ENCODE assay signal across 8 mouse cellular contexts in the genomic region with DNA sequence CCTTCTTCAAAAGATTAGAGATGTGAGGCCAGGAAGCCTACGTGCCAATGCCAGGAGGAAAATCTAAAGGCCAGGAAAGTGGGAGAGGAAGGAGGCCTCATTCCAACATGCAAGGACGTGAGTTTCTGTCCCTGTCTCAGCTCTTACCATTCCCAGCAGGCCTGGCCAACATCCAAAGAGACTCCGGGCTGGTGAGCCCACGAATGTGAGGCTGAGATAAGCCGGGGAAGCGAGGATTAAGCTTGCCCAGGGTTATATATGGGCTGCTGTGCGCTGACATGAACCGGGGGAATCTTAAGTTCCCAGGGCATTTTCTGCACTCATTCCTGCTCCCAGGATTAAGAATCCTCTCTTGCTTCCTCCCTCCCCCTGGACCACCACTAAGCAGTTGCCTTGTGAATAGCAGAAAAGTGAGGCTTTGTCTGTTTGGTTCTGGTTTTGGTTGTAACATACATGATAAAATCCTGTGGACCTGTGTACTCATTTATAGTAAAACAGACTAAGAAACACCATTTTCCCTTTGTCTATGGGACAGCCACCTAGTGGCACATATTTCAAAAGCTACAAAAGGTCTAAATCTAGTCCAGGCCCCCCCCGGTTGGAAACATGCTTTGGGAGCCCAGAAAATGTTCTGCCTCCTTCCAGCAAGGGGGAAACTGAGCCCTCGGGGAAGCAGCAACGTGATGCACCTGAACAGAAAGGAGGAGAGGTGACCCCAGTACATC.
DNase-seq lines count a peak whose midpoint lies in the region; ATAC-seq lines count a peak whose summit lies in the region.

No protein-coding gene starts in this region.

- peak overlapping the region; percentile 40 for H3K27ac ChIP-seq in forebrain, embryonic 15.5 days (replicated peaks)
- H3K27ac ChIP-seq in forebrain, embryonic 13.5 days: no peak overlapping the region
- H3K27ac ChIP-seq in heart, embryonic 14.5 days (replicated peaks in 1 of 2; ENCODE audit: control insufficient read depth in 1 of 2, insufficient read depth in 1 of 2, low read depth in 2 of 2, low read length in 2 of 2): peak overlapping the region; percentile 91 to 98
- H3K27ac ChIP-seq in midbrain, embryonic 12.5 days (replicated peaks): peak overlapping the region; percentile 54

- no peaks in the 10 kb centered on the region for H3K36me3 ChIP-seq in forebrain, embryonic 15.5 days
- H3K36me3 ChIP-seq in forebrain, embryonic 13.5 days (ENCODE audit: poor library complexity, severe bottlenecking): no peaks in the 10 kb centered on the region
- no peaks in the 10 kb centered on the region for H3K36me3 ChIP-seq in heart, embryonic 14.5 days (ENCODE audit: control insufficient read depth, insufficient read depth, low read length)
- H3K36me3 ChIP-seq in midbrain, embryonic 12.5 days: no peaks in the 10 kb centered on the region

- peak; percentile 9 for DNase-seq in right cerebral cortex, adult 18-20 months
- DNase-seq in right cerebral cortex, postnatal 25 days: no peak
- DNase-seq in thymus, postnatal 4 days: no peak
- no peak for DNase-seq in natural killer cell, adult 2 months (ENCODE audit: low spot score in 2 of 2)

- H3K4me1 ChIP-seq in forebrain, embryonic 15.5 days: peaks cover 10% of the 10 kb centered on the region
- no peaks in the 10 kb centered on the region for H3K4me1 ChIP-seq in forebrain, embryonic 13.5 days
- peaks cover 34 to 54% of the 10 kb centered on the region in 2 experiments for H3K4me1 ChIP-seq in heart, embryonic 14.5 days (ENCODE audit: control insufficient read depth in 2 of 2, insufficient read depth in 2 of 2, low read length in 2 of 2)
- peaks cover 17% of the 10 kb centered on the region; the same call in 1 of the 2 replicates for H3K4me1 ChIP-seq in midbrain, embryonic 12.5 days

- WGBS in forebrain, embryonic 15.5 days: 60% methylated on average over 11 of the region's 11 CpGs
- WGBS in forebrain, embryonic 13.5 days: 55% methylated on average over 11 of the region's 11 CpGs
- 13% methylated on average over 11 of the region's 11 CpGs for WGBS in heart, embryonic 14.5 days
- 57% methylated on average over 11 of the region's 11 CpGs for WGBS in midbrain, embryonic 12.5 days

- no peak overlapping the region for H3K4me3 ChIP-seq in forebrain, embryonic 15.5 days
- H3K4me3 ChIP-seq in forebrain, embryonic 13.5 days: no peak overlapping the region
- 0 out of 4 replicates have a peak overlapping the region, but pooled peaks of 1 of the 2 experiments have one; percentile 17 for H3K4me3 ChIP-seq in heart, embryonic 14.5 days (ENCODE audit: control insufficient read depth in 1 of 2, insufficient read depth in 1 of 2, low read depth in 1 of 2, low read length in 2 of 2)
- H3K4me3 ChIP-seq in midbrain, embryonic 12.5 days: no peak overlapping the region

- H3K9me3 ChIP-seq in forebrain, embryonic 15.5 days: no peaks in the 10 kb centered on the region
- no peaks in the 10 kb centered on the region for H3K9me3 ChIP-seq in forebrain, embryonic 13.5 days (replicated peaks)
- no peaks in the 10 kb centered on the region for H3K9me3 ChIP-seq in heart, embryonic 14.5 days (ENCODE audit: control insufficient read depth, low read length)
- no peaks in the 10 kb centered on the region for H3K9me3 ChIP-seq in midbrain, embryonic 12.5 days

- no peak overlapping the region for H3K9ac ChIP-seq in forebrain, embryonic 15.5 days (replicated peaks)
- H3K9ac ChIP-seq in forebrain, embryonic 13.5 days: no peak overlapping the region
- peak overlapping the region; percentile 45 for H3K9ac ChIP-seq in heart, embryonic 14.5 days (ENCODE audit: low read length)
- H3K9ac ChIP-seq in midbrain, embryonic 12.5 days (replicated peaks): no peak overlapping the region

- H3K27me3 ChIP-seq in forebrain, embryonic 15.5 days: no peaks in the 10 kb centered on the region
- no peaks in the 10 kb centered on the region for H3K27me3 ChIP-seq in forebrain, embryonic 13.5 days
- H3K27me3 ChIP-seq in heart, embryonic 14.5 days (ENCODE audit: control insufficient read depth, insufficient read depth, low read length): no peaks in the 10 kb centered on the region
- no peaks in the 10 kb centered on the region for H3K27me3 ChIP-seq in midbrain, embryonic 12.5 days

- H3K4me2 ChIP-seq in forebrain, embryonic 15.5 days (replicated peaks): no peak overlapping the region
- no peak overlapping the region for H3K4me2 ChIP-seq in forebrain, embryonic 13.5 days
- peak overlapping the region; percentile 46 for H3K4me2 ChIP-seq in heart, embryonic 14.5 days (ENCODE audit: low read length)
- no peak overlapping the region for H3K4me2 ChIP-seq in midbrain, embryonic 12.5 days (replicated peaks)

- ATAC-seq in forebrain, embryonic 15.5 days (replicated peaks): no peak
- ATAC-seq in forebrain, embryonic 13.5 days: no peak
- peak; percentile 62; the same call in 1 of the 2 replicates for ATAC-seq in heart, embryonic 14.5 days (ENCODE audit: insufficient number of reproducible peaks, insufficient read depth, low FRiP score, low read depth)
- no peak for ATAC-seq in midbrain, embryonic 12.5 days (ENCODE audit: low FRiP score, low read depth)
